Mouse (Mus musculus) gastrocnemius, postnatal 10 days (tissue): ENCODE results near the gene Wdr37. TPM values are rescaled to one million over a fixed set of nuclear protein-coding genes. Genes with fewer than 3 reads are reported as not detected.

ENCODE experiments used
- DNase-seq: peaks from one replicate; pipeline ENCODE4 v3.0.0; 2021; ENCODE audit warnings: mixed read lengths
- total RNA-seq, 2 experiments: library from RNA; stranded (reverse); gene quantifications; 2 replicates each; pipeline ENCODE4 v1.2.3; 2021

Wdr37 gene
- total RNA-seq, 2 experiments from 2014 or later, result 30.5 to 31.0 TPM

DNA sequence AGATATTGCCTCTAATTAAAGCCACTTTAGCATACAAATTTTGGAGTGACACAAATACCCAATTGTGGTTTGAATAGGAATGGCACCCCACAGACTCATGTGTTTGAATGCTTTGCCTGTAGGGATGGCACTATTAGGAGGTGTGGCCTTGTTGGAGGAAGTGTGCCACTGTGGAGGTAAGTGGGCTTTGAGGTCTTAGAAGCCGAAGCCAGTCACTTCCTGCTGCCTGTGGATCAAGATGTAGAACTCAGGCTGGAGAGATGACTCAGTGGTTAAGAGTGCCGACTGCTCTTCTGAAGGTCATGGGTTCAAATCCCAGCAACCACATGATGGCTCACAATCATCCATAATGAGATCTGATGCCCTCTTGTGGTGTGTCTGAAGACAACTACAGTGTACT lies 30.8 kb downstream of the Wdr37 start:
- DNase-seq, result no peak

DNA sequence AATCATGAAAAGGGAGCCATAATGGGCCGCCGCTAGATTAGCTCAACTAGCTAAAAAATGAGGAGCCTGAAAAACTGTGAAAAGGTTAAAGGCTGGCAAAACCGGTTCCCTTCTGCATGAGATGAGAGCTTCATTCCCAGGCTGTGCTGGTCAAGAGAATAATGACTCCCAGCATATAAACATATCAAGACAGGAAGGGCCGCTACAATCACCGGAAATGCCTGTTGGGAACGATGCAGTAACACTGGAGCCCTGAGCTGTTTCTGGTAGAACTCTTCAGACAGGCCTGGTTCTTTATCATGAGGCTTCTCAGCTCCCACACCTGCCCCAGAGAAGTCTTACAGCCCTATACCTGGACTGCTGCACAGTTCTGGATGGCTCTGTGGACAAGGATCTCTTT lies 31.8 kb downstream of the Wdr37 start:
- DNase-seq, result no peak

DNA sequence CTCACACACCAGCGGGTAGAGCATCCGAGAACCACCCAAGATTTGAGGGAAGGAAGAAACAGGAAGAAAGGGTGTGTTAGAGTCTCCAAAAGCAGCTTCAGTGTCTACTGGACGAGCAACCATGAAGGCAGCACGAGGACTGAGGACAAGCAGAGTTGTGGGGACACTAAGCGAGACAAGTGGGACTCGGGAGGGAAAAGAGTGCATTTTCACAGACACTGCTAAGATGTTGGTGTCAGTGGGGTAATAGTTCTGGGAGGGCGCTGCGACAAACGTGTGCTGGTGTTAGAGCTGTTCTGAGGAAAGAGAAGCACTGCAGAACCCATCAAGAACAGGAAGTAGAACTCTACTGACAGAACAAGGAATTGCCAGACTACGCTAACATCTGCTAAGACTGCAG lies 32.6 kb downstream of the Wdr37 start:
- no peak for DNase-seq

DNA sequence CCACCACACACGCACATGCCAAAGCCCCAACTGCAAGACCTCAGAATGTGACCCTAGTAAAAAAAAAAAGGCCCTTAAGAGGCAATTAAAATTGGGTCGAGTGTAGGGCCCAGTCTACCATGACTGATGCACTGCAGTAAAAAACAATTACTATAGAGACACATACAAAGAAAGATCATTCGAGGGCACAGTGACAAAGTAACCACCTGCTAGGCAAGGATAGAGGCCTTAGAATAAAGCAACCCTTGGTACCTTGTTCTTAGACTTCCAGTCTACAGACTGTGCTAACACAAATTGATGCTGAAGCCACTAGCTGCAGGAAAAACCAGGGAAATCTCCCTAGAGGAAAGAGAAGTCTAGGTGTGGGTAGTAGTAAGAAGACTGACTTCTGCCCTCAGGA lies 33.3 kb downstream of the Wdr37 start:
- DNase-seq, result no peak

DNA sequence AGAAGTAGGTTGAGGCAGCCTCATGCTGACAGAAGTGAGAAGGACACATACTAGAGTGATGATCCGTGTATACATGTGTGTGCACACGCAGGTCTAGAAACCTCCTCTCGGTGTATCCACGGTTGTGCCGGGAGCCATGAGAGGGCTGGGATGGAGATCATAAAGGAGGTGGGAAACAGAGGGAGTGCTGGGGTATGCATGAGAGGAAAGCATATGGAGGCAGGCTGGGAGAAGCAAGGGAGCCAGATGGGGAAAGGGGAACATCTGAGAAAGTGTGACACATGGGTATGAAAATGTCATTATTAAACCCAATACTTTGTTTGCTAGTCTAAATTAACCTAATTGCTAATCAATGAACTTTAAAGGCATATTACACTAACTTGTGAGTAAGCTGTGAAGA lies 37.1 kb downstream of the Wdr37 start:
- DNase-seq, result no peak

DNA sequence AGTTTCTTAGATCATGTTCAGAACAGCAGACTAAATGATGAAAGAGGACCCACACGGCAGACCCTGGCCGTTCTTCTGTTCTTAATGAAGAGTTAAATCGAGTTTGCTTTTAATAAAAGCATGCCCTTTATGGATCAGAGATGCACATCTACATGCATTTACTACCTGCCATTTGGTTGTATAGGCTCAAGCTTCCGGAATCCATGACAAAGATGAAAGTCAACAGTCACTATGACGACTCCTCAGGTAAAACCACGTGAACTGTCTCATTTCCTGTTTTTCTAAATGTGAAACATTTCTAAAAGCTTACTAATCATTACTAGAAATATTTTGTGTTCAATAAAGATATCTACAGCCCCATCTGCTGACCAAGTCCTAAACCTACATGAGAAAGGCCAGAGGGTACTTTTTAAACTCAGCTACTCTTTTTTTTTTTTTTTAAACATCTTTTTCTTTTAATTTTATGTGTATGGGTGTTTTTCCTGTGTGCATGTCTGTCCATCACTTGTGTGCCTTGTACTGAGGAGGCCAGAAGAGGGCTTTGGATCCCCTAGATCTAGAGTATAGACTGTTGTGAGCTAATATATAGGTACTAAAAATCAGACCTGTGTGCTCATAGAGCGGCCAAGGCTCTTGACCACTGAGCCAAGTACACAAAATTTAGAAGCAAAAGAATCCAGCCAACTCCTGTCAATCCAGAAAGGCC lies 40.0 kb downstream of the Wdr37 start:
- no peak for DNase-seq

DNA sequence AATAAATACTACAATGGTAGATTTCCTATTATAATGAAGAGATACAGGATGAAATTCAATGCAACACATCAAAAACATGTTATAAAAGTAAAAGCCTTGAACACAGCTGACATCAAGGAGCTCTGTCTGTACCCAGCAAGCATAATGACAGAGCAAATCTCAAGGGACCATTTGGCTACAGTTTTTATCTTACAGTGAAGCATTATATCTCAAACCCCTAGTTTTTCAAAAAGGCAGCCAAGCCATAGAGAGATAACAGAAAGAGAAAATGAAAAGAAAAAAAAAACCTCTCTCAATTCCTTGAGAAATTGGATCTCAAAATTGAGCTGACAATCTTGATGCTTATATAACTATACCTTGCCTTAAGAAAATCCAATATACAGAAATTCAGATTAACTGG lies 41.0 kb downstream of the Wdr37 start:
- DNase-seq, result no peak

DNA sequence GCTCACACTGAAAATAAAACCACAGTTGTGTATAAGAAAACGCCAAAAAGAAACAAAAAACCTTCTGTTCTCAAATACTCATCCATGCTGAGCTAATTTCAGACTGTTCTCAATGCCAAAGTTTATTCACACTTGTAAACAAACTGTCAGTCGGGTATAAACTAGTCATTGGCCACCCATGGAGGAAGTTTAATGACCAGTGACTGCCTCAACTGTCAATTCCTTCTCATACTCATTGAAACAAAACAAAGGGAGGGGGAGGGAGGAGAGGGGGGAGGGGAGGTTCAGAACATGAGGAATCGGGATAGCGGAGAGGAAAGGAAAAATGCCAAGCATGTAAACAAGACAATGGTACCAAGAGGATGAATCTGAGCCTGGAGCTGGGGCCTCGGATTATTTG lies 41.9 kb downstream of the Wdr37 start:
- DNase-seq, result no peak

DNA sequence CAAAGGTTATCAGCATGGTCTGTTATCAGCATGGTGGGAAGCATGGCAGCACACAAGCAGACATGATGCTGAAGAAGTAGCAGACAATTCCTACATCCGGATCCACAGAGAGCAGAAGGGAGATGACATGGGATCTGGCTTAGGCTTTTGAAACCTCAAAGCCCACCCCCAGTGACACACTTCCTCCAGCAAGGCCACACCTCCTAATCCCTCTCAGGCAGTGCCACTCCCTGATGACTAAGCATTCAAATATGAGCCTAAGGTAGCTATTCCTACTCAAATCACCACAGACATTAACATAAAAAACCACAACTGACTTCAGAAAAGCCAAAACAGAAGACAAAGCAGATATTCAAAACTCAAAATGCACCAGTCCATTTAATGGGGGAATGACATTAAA lies 42.8 kb downstream of the Wdr37 start:
- no peak for DNase-seq

DNA sequence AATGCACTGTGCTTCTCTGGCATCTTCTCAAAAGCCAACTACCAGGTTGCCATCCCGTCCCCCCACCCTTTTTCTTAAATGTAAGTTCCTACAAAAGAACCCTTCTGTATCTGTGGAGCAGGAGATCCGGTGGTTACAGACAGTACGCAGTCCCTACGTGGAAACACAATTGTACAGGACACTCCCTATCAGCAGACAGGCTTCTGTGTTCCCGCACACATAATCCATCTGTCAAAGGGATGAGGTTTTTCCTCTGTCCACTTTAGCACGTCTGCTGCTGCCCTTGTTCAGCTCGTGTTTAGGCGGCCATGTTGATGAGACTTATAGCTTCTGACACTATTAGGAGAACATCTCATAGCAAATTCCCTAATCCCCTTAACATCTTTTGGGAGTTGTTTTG lies 48.2 kb downstream of the Wdr37 start:
- no peak for DNase-seq

DNA sequence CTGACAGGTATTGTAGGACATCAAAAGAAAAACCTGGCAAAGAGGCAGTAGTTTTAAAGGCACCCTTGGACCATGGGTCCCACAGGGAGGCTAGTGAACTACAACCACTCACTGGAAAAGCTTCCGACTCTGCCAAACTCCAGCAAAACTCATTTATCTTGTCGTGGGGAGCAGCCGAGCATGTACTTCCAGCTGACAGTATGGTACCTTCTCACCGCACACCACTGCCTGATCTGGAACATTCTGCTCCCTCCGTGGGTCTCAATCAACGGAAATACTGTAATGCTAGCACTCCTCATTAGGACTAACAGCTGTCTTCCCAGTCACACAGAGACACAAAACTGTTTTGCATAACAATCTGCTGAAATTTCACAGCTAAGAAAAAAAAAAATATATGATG lies 48.6 kb downstream of the Wdr37 start:
- DNase-seq, result no peak

DNA sequence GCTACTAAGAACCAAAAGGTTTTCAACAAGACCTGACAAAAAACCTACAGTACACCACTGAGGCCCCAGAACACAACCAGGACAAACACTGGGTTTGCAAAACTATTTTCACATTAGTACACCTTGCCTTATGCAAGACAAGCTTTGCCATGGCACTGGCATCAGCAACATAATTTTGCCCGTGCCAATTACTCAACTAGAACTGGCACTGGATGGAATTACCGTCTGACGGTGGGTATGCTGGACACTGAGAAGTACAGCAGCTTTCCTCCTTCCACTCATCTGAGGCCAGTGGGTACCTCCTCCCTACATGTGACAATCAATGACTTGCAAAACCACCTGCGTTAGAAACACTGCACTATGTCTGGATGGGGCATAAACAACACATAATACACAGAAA lies 49.5 kb downstream of the Wdr37 start:
- DNase-seq, result no peak

DNA sequence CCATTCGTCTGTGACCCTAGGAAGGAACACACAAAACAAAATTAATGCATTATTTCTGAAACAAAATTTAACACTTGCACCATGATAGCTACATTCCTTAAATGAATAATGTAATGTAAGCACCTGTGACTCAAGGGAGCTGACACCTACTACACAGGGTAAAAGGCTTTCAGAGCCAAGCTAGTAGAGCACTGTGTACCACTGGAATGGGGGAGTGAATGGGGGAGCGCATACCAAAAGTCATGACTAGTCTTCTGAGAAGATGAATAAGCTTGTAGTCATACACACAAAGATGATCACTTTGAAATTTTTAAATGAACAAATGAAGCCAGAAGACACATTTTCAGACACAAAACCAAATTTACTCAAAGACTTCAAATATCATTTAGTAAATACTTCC lies 65.8 kb downstream of the Wdr37 start:
- no peak for DNase-seq

DNA sequence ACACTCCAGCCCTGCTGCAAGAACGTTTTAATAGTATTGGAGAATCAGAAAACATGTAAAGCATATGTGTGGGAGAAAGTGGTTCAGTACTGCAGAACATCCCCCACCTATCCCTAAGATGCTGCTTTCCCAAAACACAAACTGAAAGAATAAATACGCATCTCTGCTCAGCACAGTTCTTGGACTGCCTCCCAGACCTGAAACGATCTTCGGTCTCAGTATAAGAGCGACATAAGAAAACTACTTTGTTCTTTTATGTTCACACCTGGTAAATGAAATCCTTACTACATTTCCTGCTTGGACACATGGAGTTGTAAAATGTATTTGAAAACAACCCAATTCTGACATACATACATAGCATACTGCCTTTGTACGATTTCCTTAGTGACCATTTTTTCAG lies 71.1 kb downstream of the Wdr37 start:
- DNase-seq, result no peak

DNA sequence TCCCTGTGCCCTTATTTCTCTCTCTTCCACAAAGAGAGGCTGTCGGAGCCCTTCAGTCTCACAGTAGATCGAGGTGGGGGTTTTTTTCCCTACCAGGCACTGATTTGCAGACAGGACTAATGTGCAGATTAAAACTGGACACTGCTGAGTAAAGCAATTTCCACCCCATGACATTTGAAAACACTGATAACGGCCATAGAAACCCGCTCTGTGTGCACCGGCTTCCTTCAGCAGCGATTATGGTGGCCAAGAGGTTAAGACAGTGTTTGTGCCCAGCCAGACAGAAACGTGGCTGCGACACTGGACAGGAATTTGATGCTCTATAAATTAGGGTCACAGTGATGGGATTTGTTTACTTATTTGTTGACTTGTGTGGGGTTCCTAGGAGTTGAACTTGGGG lies 78.5 kb downstream of the Wdr37 start:
- no peak for DNase-seq

DNA sequence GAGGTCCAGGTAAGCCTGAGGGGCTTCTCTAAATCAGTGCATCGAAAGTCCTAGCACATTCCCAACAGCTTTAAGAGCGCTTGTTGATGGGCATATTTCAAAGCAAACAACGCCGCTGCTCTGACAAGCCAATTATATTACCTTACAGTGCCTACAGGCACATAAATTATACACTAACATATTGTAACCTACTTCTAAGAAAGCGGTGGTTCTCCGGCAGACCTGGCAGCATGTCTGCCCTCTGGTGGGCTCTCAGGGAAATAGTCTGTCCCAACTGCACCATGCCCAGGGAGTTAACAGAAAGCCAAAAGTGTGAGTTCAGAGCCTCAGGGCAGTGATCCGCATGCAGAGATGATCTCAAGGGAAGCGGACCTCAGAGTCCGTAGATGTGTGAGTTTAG lies 86.5 kb downstream of the Wdr37 start:
- DNase-seq, result peak; percentile 33

DNA sequence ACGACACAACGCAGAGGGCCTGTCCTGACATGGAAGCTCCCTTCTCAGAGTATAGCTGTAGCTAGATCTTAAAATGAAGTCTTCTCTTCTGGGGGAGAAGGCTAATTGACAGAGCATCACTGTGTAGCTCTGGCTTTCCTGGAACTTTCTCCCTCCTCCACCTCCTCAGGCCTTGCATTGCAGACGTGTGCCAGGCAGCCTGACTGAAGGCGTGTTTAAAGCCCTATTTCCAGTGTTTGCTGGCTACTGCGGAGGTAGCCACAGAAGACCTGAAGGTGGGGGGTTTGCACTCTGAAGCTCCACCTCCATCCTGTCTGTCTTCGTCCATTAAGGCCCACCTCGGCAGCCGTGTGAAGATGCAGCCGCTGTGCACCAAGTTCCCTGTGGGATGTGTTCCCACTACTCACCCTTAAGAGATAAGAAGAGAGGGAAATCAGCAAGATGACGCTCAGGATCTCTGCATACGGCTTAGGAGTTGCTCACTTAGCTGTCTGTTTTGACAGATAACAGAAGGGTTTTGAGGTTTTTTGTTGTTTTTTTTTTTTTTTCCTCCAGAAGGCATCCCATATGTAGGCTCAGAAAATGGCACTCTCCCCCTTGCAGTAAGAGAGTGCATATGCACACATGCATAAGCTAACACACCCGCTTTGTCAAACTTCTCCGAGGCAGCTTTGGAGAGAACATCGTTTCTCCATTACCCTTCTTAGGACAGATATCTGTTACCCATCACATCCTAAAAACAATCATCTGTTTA lies 87.2 kb downstream of the Wdr37 start:
- no peak for DNase-seq

DNA sequence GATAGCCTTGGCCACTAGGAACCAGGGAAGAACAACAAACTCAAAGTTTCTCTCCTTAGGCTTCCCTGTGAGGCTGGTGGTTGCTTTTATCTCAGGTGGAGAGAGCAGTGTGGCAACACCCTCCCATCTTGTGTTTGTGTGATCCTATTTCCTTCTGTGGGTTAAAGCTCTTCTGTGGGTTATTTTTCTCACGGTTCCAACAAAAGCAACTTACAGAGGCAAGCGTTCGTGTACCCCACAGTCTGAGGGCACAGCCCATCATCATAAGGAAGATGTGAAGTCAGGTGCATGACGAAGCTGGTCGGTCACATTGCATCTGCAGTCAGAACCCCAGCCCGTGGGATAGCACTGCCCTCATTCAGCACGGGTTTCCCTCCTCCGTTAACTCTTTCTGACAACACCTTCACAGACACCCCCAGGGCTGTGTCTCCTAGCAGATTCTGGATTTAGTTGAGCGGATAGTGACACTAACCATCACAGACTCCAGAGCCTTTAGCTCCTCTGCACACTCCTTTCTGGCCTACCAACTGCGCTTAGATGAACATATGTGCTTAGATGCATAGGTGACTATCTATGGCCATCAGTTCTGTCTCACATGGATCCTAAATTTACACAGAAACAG lies 87.9 kb downstream of the Wdr37 start:
- DNase-seq, result no peak

DNA sequence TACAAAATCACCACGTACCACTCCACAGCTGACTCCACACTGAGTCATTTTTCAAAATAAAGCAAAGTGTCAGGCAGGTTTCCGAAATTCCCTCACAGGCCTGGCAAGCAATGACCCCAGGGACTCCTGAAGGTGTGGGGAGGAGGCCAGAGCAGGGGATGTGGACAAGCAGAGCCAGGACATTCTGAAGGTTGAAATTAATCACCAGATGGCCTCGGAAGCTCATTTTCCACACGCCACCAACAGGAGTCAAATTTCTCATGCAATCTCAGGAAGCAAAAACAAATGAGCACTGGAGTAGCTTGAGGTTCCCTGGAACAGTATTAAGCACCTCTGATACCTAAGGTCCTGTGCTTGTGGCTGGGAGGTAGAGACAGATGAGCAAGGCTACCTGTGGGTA lies 89.1 kb downstream of the Wdr37 start:
- no peak for DNase-seq

DNA sequence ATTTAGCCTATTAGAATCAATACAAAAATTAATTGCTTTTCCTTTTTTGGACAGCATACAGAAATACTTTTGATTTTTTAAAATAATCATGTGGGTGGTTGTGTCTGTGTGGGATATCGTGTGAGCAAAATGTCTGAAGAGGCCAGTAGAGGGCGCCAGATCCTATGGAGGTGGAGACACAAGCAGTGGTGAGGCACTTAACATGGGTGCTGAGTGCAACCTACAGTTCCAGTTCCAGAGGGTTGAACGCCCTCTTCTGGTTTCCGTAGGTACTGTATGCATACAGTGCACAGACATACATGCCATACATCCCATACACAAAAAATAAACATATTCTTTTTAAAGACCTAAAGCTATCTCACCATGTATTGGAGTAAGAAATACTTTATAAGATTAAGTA lies 91.3 kb downstream of the Wdr37 start:
- peak; percentile 36 for DNase-seq

DNA sequence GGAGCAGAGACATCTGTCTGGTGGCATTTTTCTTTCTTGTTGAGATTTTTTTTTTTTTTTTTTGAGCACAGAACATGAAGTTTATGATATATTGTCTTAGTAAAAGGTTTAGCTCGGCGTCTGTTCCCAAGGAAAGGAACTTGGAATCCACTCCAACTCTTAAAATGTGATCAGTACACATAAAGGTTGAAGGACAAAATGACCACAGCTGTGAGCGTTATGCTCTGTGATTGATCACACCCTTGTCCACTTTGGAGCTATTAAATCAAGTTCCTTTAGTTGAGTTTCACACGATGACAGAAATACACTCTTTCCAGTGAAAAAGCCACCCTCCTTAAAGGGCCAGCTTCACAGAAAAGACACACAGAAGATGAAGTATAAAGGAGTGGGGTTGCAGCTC lies 101.1 kb downstream of the Wdr37 start:
- DNase-seq, result no peak

DNA sequence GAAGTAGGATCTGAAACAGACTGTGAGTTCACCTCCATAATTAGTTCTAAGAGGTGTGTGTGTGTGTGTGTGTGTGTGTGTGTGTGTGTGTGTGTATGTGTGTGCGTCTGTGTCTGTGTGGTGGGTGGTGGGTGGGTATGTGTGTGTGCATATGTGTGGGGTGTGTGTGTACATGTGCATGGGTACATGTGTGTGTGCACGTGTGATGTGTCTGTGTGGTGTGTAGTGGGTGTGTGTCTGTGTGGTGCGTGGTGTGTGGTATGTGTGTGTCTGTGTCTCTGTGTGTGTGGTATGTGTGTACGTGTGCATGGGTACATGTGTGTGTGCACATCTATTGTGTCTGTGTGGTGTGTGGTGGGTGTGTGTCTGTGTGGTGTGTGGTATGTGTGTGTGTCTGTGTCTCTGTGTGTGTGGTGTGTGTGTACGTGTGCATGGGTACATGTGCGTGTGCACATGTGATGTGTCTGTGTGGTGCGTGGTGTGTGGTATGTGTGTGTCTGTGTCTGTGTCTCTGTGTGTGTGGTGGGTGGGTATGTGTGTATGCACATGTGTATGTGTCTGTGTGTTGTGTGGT lies 102.0 kb downstream of the Wdr37 start:
- DNase-seq, result no peak

DNA sequence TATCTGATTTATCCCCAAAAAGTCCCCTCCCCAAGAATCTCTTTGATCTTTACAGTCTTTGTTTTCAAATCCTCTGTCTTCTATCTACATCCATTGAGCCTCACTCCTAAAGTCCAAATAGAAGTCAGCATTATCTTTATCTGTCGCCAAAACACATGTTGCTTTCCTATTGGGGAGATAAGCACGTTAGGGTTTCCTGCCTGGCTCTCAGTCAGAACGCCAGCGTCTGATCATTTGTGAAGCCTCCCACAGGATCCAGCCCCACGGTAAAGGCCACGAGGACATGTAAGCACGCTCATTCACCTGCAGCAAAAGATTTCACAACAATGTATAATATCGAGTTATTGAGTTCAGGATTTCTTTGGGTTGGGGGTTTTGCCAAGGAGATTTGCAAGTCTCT lies 110.8 kb downstream of the Wdr37 start:
- DNase-seq, result no peak
